Mouse (Mus musculus) hindbrain, embryonic 13.5 days (tissue): ENCODE results near the gene Acvr1. TPM values are rescaled to one million over a fixed set of nuclear protein-coding genes. Genes with fewer than 3 reads are reported as not detected.

Experiments used
- ATAC-seq: fragments of 200-750 bp; cut with Nextera tagmentation; 2 replicates; pipeline ENCODE4 v1.8.0; 2017; ENCODE audit warnings: moderate TSS enrichment; ENCODE audit not compliant: low FRiP score
- H3K27ac ChIP-seq: fragments of 300-500 bp; sonication (generic); 2 replicates; pipeline ENCODE4 v1.5.1; 2015; ENCODE audit warnings: inconsistent platforms, mild to moderate bottlenecking, moderate library complexity
- H3K27me3 ChIP-seq: fragments of 300-500 bp; sonication (generic); 2 replicates; pipeline ENCODE4 v1.6.1; 2015; ENCODE audit warnings: mild to moderate bottlenecking, inconsistent platforms
- H3K36me3 ChIP-seq: fragments of 300-500 bp; sonication (generic); 2 replicates; pipeline ENCODE4 v1.6.1; 2015; ENCODE audit warnings: mild to moderate bottlenecking, inconsistent platforms
- H3K4me1 ChIP-seq: fragments of 300-500 bp; sonication (generic); replicated peaks from 2 replicates; pipeline ENCODE4 v1.6.1; 2015; ENCODE audit warnings: inconsistent platforms
- H3K4me2 ChIP-seq: fragments of 300-500 bp; sonication (generic); 2 replicates; pipeline ENCODE4 v1.6.1; 2015; ENCODE audit warnings: inconsistent platforms, mild to moderate bottlenecking, moderate library complexity
- H3K4me3 ChIP-seq: fragments of 300-500 bp; sonication (generic); 2 replicates; pipeline ENCODE4 v1.5.1; 2015; ENCODE audit warnings: mild to moderate bottlenecking, inconsistent platforms
- H3K9ac ChIP-seq: fragments of 300-500 bp; sonication (generic); 2 replicates; pipeline ENCODE4 v1.6.1; 2015; ENCODE audit warnings: mild to moderate bottlenecking, inconsistent platforms
- H3K9me3 ChIP-seq: fragments of 300-500 bp; sonication (generic); 2 replicates; pipeline ENCODE4 v1.6.1; 2016; ENCODE audit warnings: inconsistent platforms
- WGBS: fragments of 180-500 bp; shearing (Covaris S2); methylation state at CpG from one replicate; pipeline ENCODE4 v1.1.7; 2015; 5-methylcytosine and 5-hydroxymethylcytosine counted together
- polyA plus RNA-seq: library from polyadenylated mRNA; unstranded; fragments of >200 nt; fragmentation: Nextera tagmentation; extraction: Ambion mirVana; gene quantifications from 2 replicates; pipeline ENCODE4 v1.2.1, GENCODE M21; 2015

Acvr1 gene
- polyA plus RNA-seq, 1 experiment from 2014 or later: 4.9 TPM

DNA sequence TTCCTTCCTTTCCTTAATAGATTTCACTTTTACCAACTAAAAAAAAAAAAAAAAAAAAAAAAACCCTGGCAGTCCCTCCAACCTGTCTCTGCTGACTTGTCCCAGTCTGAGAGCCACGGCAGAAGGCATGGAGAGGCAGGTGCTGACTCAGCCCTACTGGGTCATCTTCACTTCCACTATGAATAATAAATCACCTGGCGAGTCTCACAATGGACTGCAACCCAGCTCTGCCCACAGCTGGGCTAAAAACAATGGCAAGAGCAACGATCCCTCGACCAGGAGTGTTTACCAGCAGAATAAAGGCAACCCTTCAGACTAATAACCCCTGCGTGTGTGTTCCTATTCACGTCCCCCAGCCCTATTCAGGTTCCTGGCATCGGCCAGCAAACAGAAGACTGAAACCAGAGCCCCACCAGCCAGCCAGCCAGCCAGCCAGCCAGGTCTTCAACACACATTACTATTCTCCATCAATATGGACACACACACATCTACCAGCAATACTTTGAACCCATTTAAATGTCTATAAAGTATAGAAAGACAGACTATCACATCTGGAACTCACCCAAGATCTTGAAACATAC lies 37.0 kb downstream of the Acvr1 start:
- H3K36me3 ChIP-seq: no peaks in the 10 kb centered on the region
- H3K4me1 ChIP-seq: peaks cover 60% of the 10 kb centered on the region
- no peaks in the 10 kb centered on the region for H3K27me3 ChIP-seq
- H3K4me2 ChIP-seq: no peak overlapping the region
- H3K4me3 ChIP-seq: no peak overlapping the region
- no peak overlapping the region for H3K9ac ChIP-seq
- H3K27ac ChIP-seq: peak overlapping the region; percentile 79
- H3K9me3 ChIP-seq: no peaks in the 10 kb centered on the region
- WGBS: 11% methylated on average over 7 of the region's 7 CpGs
- ATAC-seq: no peak

DNA sequence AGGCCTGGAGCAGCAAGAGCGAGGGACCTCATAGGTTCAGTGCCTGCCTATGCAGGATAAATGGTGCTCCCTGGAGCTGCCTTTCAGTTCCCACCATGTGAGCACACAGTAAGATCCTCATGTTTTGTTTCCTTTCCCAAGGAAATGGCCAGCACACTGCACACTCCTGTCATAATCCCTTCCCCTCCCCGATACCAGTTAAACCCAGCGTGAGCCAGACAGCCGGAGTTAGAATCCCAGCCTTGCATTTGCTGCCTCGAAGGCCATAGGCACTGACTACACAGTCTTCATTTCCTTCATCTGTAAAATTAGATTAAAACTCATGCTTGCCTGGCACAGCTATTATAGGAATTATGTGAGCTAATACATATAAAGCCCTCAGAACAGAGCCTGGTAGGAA lies 37.6 kb downstream of the Acvr1 start:
- H3K27me3 ChIP-seq: no peaks in the 10 kb centered on the region
- 73% methylated on average over 5 of the region's 5 CpGs for WGBS
- peak overlapping the region; percentile 43; the same call in 1 of the 2 replicates for H3K9ac ChIP-seq
- ATAC-seq: no peak
- H3K4me1 ChIP-seq: peaks cover 54% of the 10 kb centered on the region
- no peaks in the 10 kb centered on the region for H3K9me3 ChIP-seq
- no peak overlapping the region for H3K4me3 ChIP-seq
- no peaks in the 10 kb centered on the region for H3K36me3 ChIP-seq
- no peak overlapping the region for H3K4me2 ChIP-seq
- H3K27ac ChIP-seq: peak overlapping the region; percentile 79

DNA sequence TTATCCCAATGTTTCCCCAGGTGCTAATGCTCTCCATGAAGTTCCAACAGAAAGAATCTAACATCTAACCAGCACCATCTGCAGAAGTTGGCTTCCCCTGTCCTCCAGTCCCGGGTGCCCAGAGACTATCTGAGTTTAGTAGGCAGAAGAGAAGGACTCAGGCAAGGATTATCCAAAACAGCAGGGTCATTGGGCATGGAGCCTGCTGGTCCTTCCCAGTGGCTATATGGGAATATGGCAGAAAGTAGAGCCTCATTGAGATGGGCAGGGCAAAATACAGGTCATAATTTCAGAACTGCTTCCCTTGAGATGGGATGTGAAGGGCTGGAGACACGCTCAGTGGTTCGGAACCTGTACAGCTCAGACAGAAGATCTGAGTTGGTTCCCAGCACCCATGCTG lies 39.2 kb downstream of the Acvr1 start:
- no peak for ATAC-seq
- Histone ChIP-seq H3K4me1 (peaks cover 43% of the 10 kb centered on the region), H3K27ac (no peak overlapping the region), H3K36me3 (no peaks in the 10 kb centered on the region), H3K4me3 (no peak overlapping the region), H3K9me3 (no peaks in the 10 kb centered on the region), H3K27me3 (no peaks in the 10 kb centered on the region), H3K9ac (no peak overlapping the region), H3K4me2 (no peak overlapping the region)
- 79% methylated on average over 3 of the region's 3 CpGs for WGBS

DNA sequence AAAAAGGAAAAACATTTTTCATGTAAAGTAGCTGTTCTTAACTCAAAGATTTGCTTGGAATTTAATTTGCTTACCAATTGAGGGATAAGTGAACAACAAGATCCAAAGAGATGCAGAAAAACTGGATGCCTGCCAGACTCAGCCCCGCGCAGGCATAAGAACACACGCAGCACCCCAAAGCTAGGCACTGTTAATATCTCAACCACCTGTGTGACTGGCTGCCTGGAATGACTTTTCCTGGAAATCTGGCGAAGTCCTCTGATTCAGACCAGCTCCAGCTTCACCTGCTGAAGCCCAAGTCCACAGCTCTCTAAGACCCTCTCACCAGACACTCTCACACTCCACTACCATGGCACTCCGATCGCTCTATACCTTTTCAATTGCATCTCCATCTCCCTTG lies 42.6 kb downstream of the Acvr1 start:
- no peak for ATAC-seq
- Histone ChIP-seq H3K9me3 (no peaks in the 10 kb centered on the region), H3K27me3 (no peaks in the 10 kb centered on the region), H3K27ac (no peak overlapping the region), H3K4me3 (no peak overlapping the region), H3K9ac (no peak overlapping the region), H3K36me3 (no peaks in the 10 kb centered on the region), H3K4me2 (no peak overlapping the region), H3K4me1 (peaks cover 17% of the 10 kb centered on the region)
- WGBS: 85% methylated on average over 6 of the region's 6 CpGs

DNA sequence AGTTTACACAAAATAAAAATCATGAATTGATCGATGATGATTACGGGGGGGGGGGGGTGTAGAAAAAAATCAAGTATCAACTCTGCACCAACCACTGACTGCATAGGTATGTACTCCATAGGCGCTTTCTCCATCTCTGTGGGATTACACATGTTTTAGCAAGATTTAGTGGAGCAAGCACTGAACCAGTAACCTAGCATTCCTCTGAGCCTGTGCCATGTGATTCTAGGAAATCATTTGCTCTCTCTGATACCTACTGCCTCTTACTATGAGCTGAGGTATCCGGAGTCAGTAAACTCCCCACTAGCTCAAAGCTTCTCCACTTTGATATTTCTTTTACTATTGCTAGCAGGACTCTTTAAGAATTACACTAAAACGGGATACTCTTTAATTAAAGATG lies 43.1 kb downstream of the Acvr1 start:
- peaks cover 14% of the 10 kb centered on the region for H3K4me1 ChIP-seq
- H3K27me3 ChIP-seq: no peaks in the 10 kb centered on the region
- no peak overlapping the region for H3K4me3 ChIP-seq
- H3K27ac ChIP-seq: no peak overlapping the region
- no peaks in the 10 kb centered on the region for H3K36me3 ChIP-seq
- H3K9me3 ChIP-seq: no peaks in the 10 kb centered on the region
- no peak overlapping the region for H3K9ac ChIP-seq
- no peak overlapping the region for H3K4me2 ChIP-seq
- 93% methylated on average over 5 of the region's 5 CpGs for WGBS
- ATAC-seq: no peak

DNA sequence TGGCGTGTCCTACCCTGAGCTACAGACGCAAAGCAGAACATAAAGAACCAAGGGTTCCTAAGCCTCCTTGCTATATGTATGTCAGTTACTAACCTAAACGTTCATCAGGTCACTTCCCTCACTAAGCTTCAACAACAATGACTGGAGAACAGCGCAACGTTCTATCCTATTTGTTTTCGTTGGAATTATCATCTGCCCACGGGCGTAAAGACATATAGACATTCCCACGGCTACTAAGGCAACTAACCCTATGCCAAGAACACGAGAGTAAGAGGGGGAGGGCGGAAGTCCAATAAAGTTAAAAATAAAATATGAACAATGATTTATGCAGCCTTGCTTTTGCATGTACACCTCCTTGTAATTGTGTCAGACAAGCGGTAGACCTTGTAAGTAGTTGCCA lies 43.9 kb downstream of the Acvr1 start:
- ATAC-seq: no peak
- Histone ChIP-seq H3K36me3 (no peaks in the 10 kb centered on the region), H3K4me3 (no peak overlapping the region), H3K4me2 (no peak overlapping the region), H3K4me1 (peaks cover 10% of the 10 kb centered on the region), H3K9ac (no peak overlapping the region), H3K27ac (no peak overlapping the region), H3K27me3 (no peaks in the 10 kb centered on the region), H3K9me3 (no peaks in the 10 kb centered on the region)
- WGBS: 85% methylated on average over 12 of the region's 12 CpGs

DNA sequence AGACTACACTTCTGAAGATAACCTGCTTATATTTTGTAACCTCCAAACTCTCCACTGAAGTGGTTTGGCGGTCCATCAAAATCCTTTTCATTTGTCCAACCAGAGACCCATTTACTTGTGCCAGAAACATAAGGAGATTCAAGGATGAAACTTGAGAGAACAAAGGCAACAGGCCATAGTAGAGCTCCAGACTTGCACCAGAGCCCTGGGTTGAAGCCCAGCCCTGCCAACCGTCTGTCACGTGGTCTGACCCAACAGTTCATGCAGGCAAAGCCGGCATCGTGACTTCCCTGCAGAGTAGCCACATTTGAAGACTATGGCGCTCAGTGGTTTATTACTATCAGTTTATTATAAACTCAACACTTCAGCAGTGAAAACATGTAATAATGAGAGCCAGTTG lies 45.3 kb downstream of the Acvr1 start:
- H3K36me3 ChIP-seq: no peaks in the 10 kb centered on the region
- no peak overlapping the region for H3K27ac ChIP-seq
- no peaks in the 10 kb centered on the region for H3K9me3 ChIP-seq
- no peak overlapping the region for H3K4me3 ChIP-seq
- WGBS: 89% methylated on average over 6 of the region's 6 CpGs
- no peak for ATAC-seq
- peaks cover 9% of the 10 kb centered on the region; the same call in 1 of the 2 replicates for H3K4me1 ChIP-seq
- no peak overlapping the region for H3K4me2 ChIP-seq
- H3K27me3 ChIP-seq: no peaks in the 10 kb centered on the region
- no peak overlapping the region for H3K9ac ChIP-seq

DNA sequence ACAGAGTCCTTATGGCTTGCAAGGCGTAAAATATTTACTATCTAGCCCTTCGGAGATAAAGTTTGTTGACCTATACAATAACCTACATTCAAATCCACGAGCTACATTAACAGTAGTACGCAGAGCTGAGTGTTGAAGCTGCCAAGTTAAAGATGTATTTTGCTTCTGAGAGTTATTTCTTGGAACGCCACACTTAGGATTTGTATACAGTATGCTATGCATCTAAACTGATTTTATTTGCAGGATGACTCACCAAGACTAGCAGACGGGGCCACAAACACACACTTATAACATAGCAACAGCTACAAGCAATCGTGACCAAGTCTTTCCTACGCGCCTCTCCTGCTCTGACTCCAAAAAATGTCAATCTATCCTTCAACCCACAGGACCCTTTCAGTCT lies 46.2 kb downstream of the Acvr1 start:
- ATAC-seq: no peak
- Histone ChIP-seq H3K27me3 (no peaks in the 10 kb centered on the region), H3K36me3 (no peaks in the 10 kb centered on the region), H3K4me2 (no peak overlapping the region), H3K9ac (no peak overlapping the region), H3K9me3 (no peaks in the 10 kb centered on the region), H3K4me3 (no peak overlapping the region), H3K4me1 (peaks cover 15% of the 10 kb centered on the region), H3K27ac (no peak overlapping the region)
- 93% methylated on average over 9 of the region's 9 CpGs for whole genome bisulfite sequencing

DNA sequence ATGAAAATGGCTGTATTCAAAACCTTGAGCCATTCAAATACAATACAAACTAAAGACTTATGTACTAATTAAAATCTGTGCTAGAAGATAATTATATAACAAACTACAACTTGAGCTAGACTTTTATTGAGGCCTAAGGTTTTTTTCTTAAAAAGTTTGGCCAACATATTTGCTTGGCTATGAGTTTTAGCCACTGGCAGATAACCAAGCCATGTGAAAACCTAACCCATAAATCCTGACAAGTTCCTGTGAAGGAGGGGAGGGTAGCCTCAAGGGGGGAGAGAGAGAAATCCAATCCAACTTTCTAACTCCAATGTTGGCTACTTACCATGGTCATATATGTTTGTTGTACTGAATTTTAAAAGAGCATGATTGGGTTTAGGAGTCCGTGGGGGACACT lies 48.4 kb downstream of the Acvr1 start:
- WGBS: 91% methylated on average over 1 of the region's 1 CpGs

DNA sequence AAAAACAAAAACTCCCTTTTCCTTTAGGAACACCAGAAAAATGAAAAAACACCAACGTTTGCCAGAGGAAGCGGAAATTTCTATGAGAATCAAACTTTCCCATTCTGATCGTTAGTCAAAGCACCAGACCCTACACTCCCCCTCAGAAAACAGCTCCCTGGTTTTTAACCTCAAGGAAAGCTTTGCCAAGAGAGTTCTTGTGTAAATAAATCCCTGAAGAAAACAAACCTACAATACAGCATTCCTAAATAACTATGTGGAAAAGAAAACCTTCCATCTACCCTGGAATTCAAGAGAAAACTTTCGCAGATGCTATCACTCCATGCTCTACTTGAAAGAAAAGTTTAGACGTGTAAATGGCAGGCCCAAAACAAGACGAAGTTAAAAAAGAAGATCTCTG lies 50.0 kb downstream of the Acvr1 start:
- Histone ChIP-seq H3K4me1 (peaks cover 7% of the 10 kb centered on the region), H3K4me2 (no peak overlapping the region), H3K9ac (no peak overlapping the region), H3K9me3 (no peaks in the 10 kb centered on the region), H3K27me3 (no peaks in the 10 kb centered on the region), H3K27ac (no peak overlapping the region), H3K36me3 (no peaks in the 10 kb centered on the region), H3K4me3 (no peak overlapping the region)
- ATAC-seq: no peak
- 80% methylated on average over 6 of the region's 6 CpGs for WGBS

More for the DNA sequence above, 48.4 kb downstream of the Acvr1 start:
- Histone ChIP-seq H3K9ac (no peak overlapping the region), H3K4me3 (no peak overlapping the region), H3K27me3 (no peaks in the 10 kb centered on the region), H3K4me1 (peaks cover 16% of the 10 kb centered on the region), H3K9me3 (no peaks in the 10 kb centered on the region), H3K36me3 (no peaks in the 10 kb centered on the region), H3K4me2 (no peak overlapping the region), H3K27ac (no peak overlapping the region)
- no peak for ATAC-seq

DNA sequence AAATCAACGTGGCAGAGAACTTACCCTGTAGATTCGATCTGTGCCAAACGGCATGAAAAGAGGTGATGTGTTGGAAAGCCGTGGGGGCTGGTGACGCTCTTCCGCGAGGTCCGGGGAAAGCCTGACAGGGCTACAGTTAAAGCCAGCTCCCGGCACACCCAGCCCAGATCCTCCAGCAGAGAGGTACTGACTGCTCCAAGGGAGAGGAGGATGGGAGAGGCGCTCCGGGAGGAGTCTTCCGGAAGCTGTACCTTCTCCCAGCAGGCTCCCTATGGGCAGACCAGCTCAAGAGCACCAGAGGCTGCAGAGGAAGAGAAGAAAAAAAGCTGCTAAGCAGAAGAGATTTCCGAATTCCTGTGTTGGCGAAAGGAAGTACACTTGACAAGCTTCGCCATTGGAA lies 51.0 kb downstream of the Acvr1 start:
- Histone ChIP-seq H3K27me3 (no peaks in the 10 kb centered on the region), H3K4me2 (no peak overlapping the region), H3K36me3 (no peaks in the 10 kb centered on the region), H3K27ac (peak overlapping the region; percentile 23; the same call in 1 of the 2 replicates), H3K4me3 (no peak overlapping the region), H3K4me1 (peaks cover 7% of the 10 kb centered on the region), H3K9me3 (no peaks in the 10 kb centered on the region), H3K9ac (no peak overlapping the region)
- ATAC-seq: 0 out of 2 replicates have a peak, but pooled peaks have one; percentile 37
- WGBS: 48% methylated on average over 15 of the region's 15 CpGs

DNA sequence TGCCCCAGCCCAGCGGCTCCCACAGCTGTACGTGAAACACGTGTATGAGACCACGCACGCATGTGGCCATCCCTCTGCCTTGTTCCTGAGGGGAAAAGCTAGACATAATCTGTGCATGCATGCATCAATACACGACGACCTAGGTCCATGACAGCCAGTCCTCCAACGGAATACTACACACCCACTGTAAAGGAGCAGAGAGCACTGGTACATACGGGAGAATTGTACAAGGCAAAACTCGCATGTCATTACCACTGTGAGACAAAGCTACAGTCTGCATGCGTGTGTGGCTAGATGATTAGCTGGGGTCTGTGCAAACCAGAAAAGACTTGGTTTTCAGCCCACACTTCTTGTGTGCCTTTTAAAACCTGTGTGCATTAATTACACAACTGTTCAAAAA lies 52.5 kb downstream of the Acvr1 start:
- no peaks in the 10 kb centered on the region for H3K36me3 ChIP-seq
- no peak overlapping the region for H3K4me3 ChIP-seq
- H3K4me1 ChIP-seq: peaks cover 13% of the 10 kb centered on the region
- H3K9me3 ChIP-seq: no peaks in the 10 kb centered on the region
- H3K4me2 ChIP-seq: no peak overlapping the region
- H3K27ac ChIP-seq: no peak overlapping the region
- no peaks in the 10 kb centered on the region for H3K27me3 ChIP-seq
- H3K9ac ChIP-seq: no peak overlapping the region
- 94% methylated on average over 11 of the region's 11 CpGs for WGBS
- no peak for ATAC-seq

DNA sequence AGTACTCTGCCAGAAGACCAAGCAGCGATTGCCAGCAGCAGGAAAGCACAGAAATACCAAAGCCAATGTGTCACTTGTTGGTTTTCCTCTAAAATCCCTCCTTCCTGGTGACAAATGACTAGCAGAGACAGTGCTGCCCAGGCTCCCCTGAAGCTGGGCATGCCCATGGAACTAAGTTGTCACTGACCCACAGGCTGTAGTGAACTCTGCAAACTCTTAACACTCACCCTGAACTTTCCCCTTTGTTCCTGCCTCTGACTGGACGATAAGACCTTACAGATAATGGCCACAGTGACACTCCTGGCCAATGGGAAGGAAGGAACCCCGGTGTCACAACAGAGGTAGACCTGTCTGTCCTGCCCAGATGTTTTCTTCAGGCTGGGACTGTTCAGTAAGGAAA lies 53.7 kb downstream of the Acvr1 start:
- peaks cover 13% of the 10 kb centered on the region for H3K4me1 ChIP-seq
- no peak overlapping the region for H3K4me3 ChIP-seq
- no peaks in the 10 kb centered on the region for H3K9me3 ChIP-seq
- no peaks in the 10 kb centered on the region for H3K27me3 ChIP-seq
- no peak overlapping the region for H3K4me2 ChIP-seq
- H3K27ac ChIP-seq: no peak overlapping the region
- no peak for ATAC-seq
- H3K36me3 ChIP-seq: no peaks in the 10 kb centered on the region
- no peak overlapping the region for H3K9ac ChIP-seq
- WGBS: 85% methylated on average over 3 of the region's 3 CpGs
